Mouse (Mus musculus): ENCODE measurements around the gene Kif15. TPM values are rescaled to one million over a fixed set of nuclear protein-coding genes. Genes with fewer than 3 reads are reported as not detected.

Kif15 gene
- 32.5 and 33.2 TPM in 2 replicates for polyA plus RNA-seq (2015; fragmentation: Nextera tagmentation; extraction: Ambion mirVana)

GRCm38 (mm10) chr9:122950643-122951475 lies at the start of gene Kif15, which contains the start of gene 1110059G10Rik:
TSS of gene Kif15 (plus strand) at chr9:122951046.
TSS of gene 1110059G10Rik (minus strand) at chr9:122951000.
- Histone ChIP-seq H3K4me2 (replicated peaks) (peak within 1 kb of the TSS; percentile 85), H3K27me3 (no peaks in the 10 kb centered on the region), H3K4me1 (replicated peaks) (peaks cover 28% of the 10 kb centered on the region), H3K4me3 (replicated peaks) (peak within 1 kb of the TSS; percentile 65), H3K9me3 (no peaks in the 10 kb centered on the region), H3K9ac (replicated peaks) (peak within 1 kb of the TSS; percentile 80), H3K36me3 (peaks cover 10% of the 10 kb centered on the region), H3K27ac (peak within 1 kb of the TSS; percentile 61)
- ATAC-seq: peak; percentile 97
- under 1% methylated on average over 64 of the region's 64 CpGs for WGBS

GRCm38 (mm10) chr9:122901047-122901446 lies 49.8 kb upstream of the Kif15 start:
- H3K9me3 ChIP-seq: peaks cover 4% of the 10 kb centered on the region; the same call in 1 of the 2 replicates
- no peak overlapping the region for H3K4me2 ChIP-seq (replicated peaks)
- H3K4me1 ChIP-seq (replicated peaks): peaks cover 17% of the 10 kb centered on the region; the same call in 1 of the 2 replicates
- no peaks in the 10 kb centered on the region for H3K27me3 ChIP-seq
- ATAC-seq: no peak
- no peak overlapping the region for H3K4me3 ChIP-seq (replicated peaks)
- 96% methylated on average over 2 of the region's 2 CpGs for WGBS
- peaks cover 23% of the 10 kb centered on the region for H3K36me3 ChIP-seq
- no peak overlapping the region for H3K9ac ChIP-seq (replicated peaks)
- no peak overlapping the region for H3K27ac ChIP-seq

- 12% methylated on average over 32 of the region's 32 CpGs for WGBS
- ATAC-seq: peak; percentile 99
Measured at GRCm38 (mm10) chr9:122902717-122903535, 47.9 kb upstream of the Kif15 start.

GRCm38 (mm10) chr9:122922436-122922835 lies 28.4 kb upstream of the Kif15 start:
- peak; percentile 70 for ATAC-seq
- Histone ChIP-seq H3K4me2 (replicated peaks) (peak overlapping the region; percentile 66), H3K27me3 (no peaks in the 10 kb centered on the region), H3K9ac (replicated peaks) (peak overlapping the region; percentile 98), H3K4me1 (replicated peaks) (peaks cover 6% of the 10 kb centered on the region), H3K27ac (no peak overlapping the region), H3K9me3 (no peaks in the 10 kb centered on the region), H3K36me3 (peaks cover 28% of the 10 kb centered on the region), H3K4me3 (replicated peaks) (peak overlapping the region; percentile 87)
- 24% methylated on average over 3 of the region's 3 CpGs for WGBS

More at GRCm38 (mm10) chr9:122902717-122903535, 47.9 kb upstream of the Kif15 start:
- Histone ChIP-seq H3K36me3 (peaks cover 28% of the 10 kb centered on the region), H3K4me2 (replicated peaks) (peak overlapping the region; percentile 73), H3K27ac (peak overlapping the region; percentile 81), H3K4me1 (replicated peaks) (peaks cover 17% of the 10 kb centered on the region; the same call in 1 of the 2 replicates), H3K9ac (replicated peaks) (peak overlapping the region; percentile 82), H3K4me3 (replicated peaks) (peak overlapping the region; percentile 61), H3K27me3 (no peaks in the 10 kb centered on the region), H3K9me3 (peaks cover 5% of the 10 kb centered on the region; the same call in 1 of the 2 replicates)

- WGBS: under 1% methylated on average over 41 of the region's 43 CpGs
- Histone ChIP-seq H3K9me3 (no peaks in the 10 kb centered on the region), H3K27ac (peak within 1 kb of the TSS; percentile 89), H3K4me2 (replicated peaks) (peak within 1 kb of the TSS; percentile 66), H3K36me3 (peaks cover 34% of the 10 kb centered on the region), H3K4me3 (replicated peaks) (peak within 1 kb of the TSS; percentile 87), H3K27me3 (no peaks in the 10 kb centered on the region), H3K4me1 (replicated peaks) (peaks cover 6% of the 10 kb centered on the region), H3K9ac (replicated peaks) (peak within 1 kb of the TSS; percentile 98)
- ATAC-seq: peak; percentile 100
Measured at GRCm38 (mm10) chr9:122922936-122923381, 27.9 kb upstream of the Kif15 start, which contains the start of gene Zfp105. TSS of gene Zfp105 (plus strand) at chr9:122923072.

GRCm38 (mm10) chr9:122928915-122929314 lies 21.9 kb upstream of the Kif15 start:
- Histone ChIP-seq H3K36me3 (peaks cover 86% of the 10 kb centered on the region), H3K4me1 (replicated peaks) (peaks cover under 1% of the 10 kb centered on the region), H3K4me3 (replicated peaks) (no peak overlapping the region), H3K27me3 (no peaks in the 10 kb centered on the region), H3K9ac (replicated peaks) (no peak overlapping the region), H3K27ac (no peak overlapping the region), H3K9me3 (no peaks in the 10 kb centered on the region), H3K4me2 (replicated peaks) (no peak overlapping the region)
- 93% methylated on average over 3 of the region's 3 CpGs for WGBS
- no peak for ATAC-seq

- H3K4me1 ChIP-seq (replicated peaks): no peaks in the 10 kb centered on the region
- ATAC-seq: no peak
Measured at GRCm38 (mm10) chr9:122998406-122999192, 47.8 kb downstream of the Kif15 start.

GRCm38 (mm10) chr9:122999193-122999586 lies 48.3 kb downstream of the Kif15 start:
- H3K27ac ChIP-seq: no peak overlapping the region
- H3K27me3 ChIP-seq: no peaks in the 10 kb centered on the region
- H3K4me2 ChIP-seq (replicated peaks): no peak overlapping the region
- no peak overlapping the region for H3K9ac ChIP-seq (replicated peaks)
- 97% methylated on average over 4 of the region's 4 CpGs for WGBS
- H3K4me1 ChIP-seq (replicated peaks): no peaks in the 10 kb centered on the region
- ATAC-seq: no peak
- H3K4me3 ChIP-seq (replicated peaks): no peak overlapping the region
- peaks cover 28% of the 10 kb centered on the region for H3K36me3 ChIP-seq
- H3K9me3 ChIP-seq: no peaks in the 10 kb centered on the region

More at GRCm38 (mm10) chr9:122998406-122999192, 47.8 kb downstream of the Kif15 start:
- Histone ChIP-seq H3K4me2 (replicated peaks) (no peak overlapping the region), H3K9me3 (no peaks in the 10 kb centered on the region), H3K27ac (no peak overlapping the region), H3K36me3 (peaks cover 29% of the 10 kb centered on the region), H3K27me3 (no peaks in the 10 kb centered on the region), H3K4me3 (replicated peaks) (no peak overlapping the region), H3K9ac (replicated peaks) (no peak overlapping the region)
- whole genome bisulfite sequencing: 93% methylated on average over 10 of the region's 10 CpGs

- Histone ChIP-seq H3K4me1 (replicated peaks) (no peaks in the 10 kb centered on the region), H3K4me2 (replicated peaks) (no peak overlapping the region), H3K9ac (replicated peaks) (no peak overlapping the region), H3K4me3 (replicated peaks) (no peak overlapping the region), H3K9me3 (no peaks in the 10 kb centered on the region), H3K27me3 (no peaks in the 10 kb centered on the region), H3K36me3 (peaks cover 44% of the 10 kb centered on the region), H3K27ac (no peak overlapping the region)
- no peak for ATAC-seq
- WGBS: 94% methylated on average over 2 of the region's 2 CpGs
Measured at GRCm38 (mm10) chr9:123004718-123005117, 53.9 kb downstream of the Kif15 start.

GRCm38 (mm10) chr9:123006071-123006470 lies 55.2 kb downstream of the Kif15 start:
- WGBS: 81% methylated on average over 6 of the region's 6 CpGs
- no peaks in the 10 kb centered on the region for H3K27me3 ChIP-seq
- H3K4me3 ChIP-seq (replicated peaks): no peak overlapping the region
- H3K27ac ChIP-seq: no peak overlapping the region
- H3K36me3 ChIP-seq: peaks cover 45% of the 10 kb centered on the region
- no peak for ATAC-seq
- no peak overlapping the region for H3K4me2 ChIP-seq (replicated peaks)
- H3K4me1 ChIP-seq (replicated peaks): no peaks in the 10 kb centered on the region
- H3K9me3 ChIP-seq: no peaks in the 10 kb centered on the region
- no peak overlapping the region for H3K9ac ChIP-seq (replicated peaks)

- Histone ChIP-seq H3K9me3 (no peaks in the 10 kb centered on the region), H3K36me3 (peaks cover 6% of the 10 kb centered on the region; the same call in 1 of the 2 replicates), H3K27me3 (no peaks in the 10 kb centered on the region), H3K9ac (replicated peaks) (peak within 1 kb of the TSS; percentile 86), H3K4me1 (replicated peaks) (peaks cover 28% of the 10 kb centered on the region), H3K4me2 (replicated peaks) (peak within 1 kb of the TSS; percentile 72), H3K27ac (peak within 1 kb of the TSS; percentile 91), H3K4me3 (replicated peaks) (peak within 1 kb of the TSS; percentile 70)
- WGBS: under 1% methylated on average over 53 of the region's 69 CpGs
- peak; percentile 98 for ATAC-seq
Measured at GRCm38 (mm10) chr9:123020995-123021631, 70.3 kb downstream of the Kif15 start, which contains the start of gene Tmem42. TSS of gene Tmem42 (plus strand) at chr9:123021326.

Measured in midbrain, embryonic 13.5 days (tissue).